Mouse (Mus musculus) CH12.LX (cell line): ENCODE measurements around the gene Slc4a5. TPM values are rescaled to one million over a fixed set of nuclear protein-coding genes. Genes with fewer than 3 reads are reported as not detected.

Experiments used
- polyA plus RNA-seq: library from polyadenylated mRNA; unstranded; fragments of >175 nt; gene quantifications from 2 replicates; pipeline ENCODE4 v1.2.1, GENCODE M21; 2012; ENCODE audit warnings: low read depth; ENCODE audit not compliant: insufficient read length
- total RNA-seq, 2 experiments: library from RNA; depleted of rRNA; stranded (reverse); fragments of 300-350 nt in 1 of 2; fragments of >200 nt in 1 of 2; gene quantifications; 2 replicates each; pipeline ENCODE4 v1.2.3; 2012 to 2014

The Slc4a5 gene
- total and polyA plus RNA-seq, 3 experiments = 0.13 to 0.21 TPM; not detected in 1

Other genes with a start within 250 kb of the Slc4a5 start
Only the 20 nearest of the 22 such genes appear.
- gene Loxl3, start 185.7 kb upstream of the Slc4a5 start, total RNA-seq (2012; rRNA removed) = 0.93 and 1.0 TPM in 2 replicates
- 0.05 TPM in 1 of 2 replicates, not detected in the other for gene Loxl3, start 185.7 kb upstream of the Slc4a5 start, total RNA-seq (2014; rRNA removed)
- 0.74 and 1.0 TPM in 2 replicates for gene Loxl3, start 185.7 kb upstream of the Slc4a5 start, polyA plus RNA-seq
- 235 and 240 TPM in 2 replicates for gene Aup1, start 165.3 kb upstream of the Slc4a5 start, total RNA-seq (2012; rRNA removed)
- 108 and 119 TPM in 2 replicates for gene Aup1, start 165.3 kb upstream of the Slc4a5 start, total RNA-seq (2014; rRNA removed)
- 284 and 324 TPM in 2 replicates for gene Aup1, start 165.3 kb upstream of the Slc4a5 start, polyA plus RNA-seq
- gene Htra2, start 164.6 kb upstream of the Slc4a5 start, total RNA-seq (2012; rRNA removed) = 113 and 128 TPM in 2 replicates
- gene Htra2, start 164.6 kb upstream of the Slc4a5 start, total RNA-seq (2014; rRNA removed) = 131 and 137 TPM in 2 replicates
- 154 and 185 TPM in 2 replicates for gene Htra2, start 164.6 kb upstream of the Slc4a5 start, polyA plus RNA-seq
- gene Dqx1, start 162.0 kb upstream of the Slc4a5 start, total RNA-seq (2012; rRNA removed) = 2.2 and 2.7 TPM in 2 replicates
- 0.99 and 1.3 TPM in 2 replicates for gene Dqx1, start 162.0 kb upstream of the Slc4a5 start, total RNA-seq (2014; rRNA removed)
- gene Dqx1, start 162.0 kb upstream of the Slc4a5 start, polyA plus RNA-seq = 2.9 and 3.5 TPM in 2 replicates
- not detected in 2 replicates for gene Tlx2, start 149.5 kb upstream of the Slc4a5 start, total RNA-seq (2012; rRNA removed)
- not detected in 2 replicates for gene Tlx2, start 149.5 kb upstream of the Slc4a5 start, total RNA-seq (2014; rRNA removed)
- not detected in 2 replicates for gene Tlx2, start 149.5 kb upstream of the Slc4a5 start, polyA plus RNA-seq
- gene Pcgf1, start 142.0 kb upstream of the Slc4a5 start, total RNA-seq (2012; rRNA removed) = 14.5 and 16.6 TPM in 2 replicates
- 12.5 and 13.7 TPM in 2 replicates for gene Pcgf1, start 142.0 kb upstream of the Slc4a5 start, total RNA-seq (2014; rRNA removed)
- 12.4 and 15.0 TPM in 2 replicates for gene Pcgf1, start 142.0 kb upstream of the Slc4a5 start, polyA plus RNA-seq
- gene Lbx2, start 133.5 kb upstream of the Slc4a5 start, total RNA-seq (2012; rRNA removed) = 0.80 TPM in 1 of 2 replicates, not detected in the other
- gene Lbx2, start 133.5 kb upstream of the Slc4a5 start, total RNA-seq (2014; rRNA removed) = 0.86 TPM in 1 of 2 replicates, not detected in the other
- 1.2 and 1.7 TPM in 2 replicates for gene Lbx2, start 133.5 kb upstream of the Slc4a5 start, polyA plus RNA-seq
- gene Ccdc142, start 118.2 kb upstream of the Slc4a5 start, total RNA-seq (2012; rRNA removed) = 3.1 and 3.2 TPM in 2 replicates
- gene Ccdc142, start 118.2 kb upstream of the Slc4a5 start, total RNA-seq (2014; rRNA removed) = 0.38 and 0.59 TPM in 2 replicates
- 1.1 and 1.7 TPM in 2 replicates for gene Ccdc142, start 118.2 kb upstream of the Slc4a5 start, polyA plus RNA-seq
- gene Gm42688, start 118.2 kb upstream of the Slc4a5 start, total RNA-seq (2012; rRNA removed) = 1.3 and 2.1 TPM in 2 replicates
- gene Gm42688, start 118.2 kb upstream of the Slc4a5 start, total RNA-seq (2014; rRNA removed) = 1.2 TPM in 2 replicates
- gene Gm42688, start 118.2 kb upstream of the Slc4a5 start, polyA plus RNA-seq = 1.6 and 2.0 TPM in 2 replicates
- gene Mrpl53, start 110.8 kb upstream of the Slc4a5 start, total RNA-seq (2012; rRNA removed) = 74.0 and 83.3 TPM in 2 replicates
- gene Mrpl53, start 110.8 kb upstream of the Slc4a5 start, total RNA-seq (2014; rRNA removed) = 52.2 and 54.2 TPM in 2 replicates
- 52.9 and 55.5 TPM in 2 replicates for gene Mrpl53, start 110.8 kb upstream of the Slc4a5 start, polyA plus RNA-seq
- 78.9 and 104 TPM in 2 replicates for gene Mogs, start 104.3 kb upstream of the Slc4a5 start, total RNA-seq (2012; rRNA removed)
- gene Mogs, start 104.3 kb upstream of the Slc4a5 start, total RNA-seq (2014; rRNA removed) = 77.3 and 78.4 TPM in 2 replicates
- 53.0 and 57.2 TPM in 2 replicates for gene Mogs, start 104.3 kb upstream of the Slc4a5 start, polyA plus RNA-seq
- gene Wbp1, start 98.3 kb upstream of the Slc4a5 start, total RNA-seq (2012; rRNA removed) = 20.4 and 24.1 TPM in 2 replicates
- 23.1 and 27.5 TPM in 2 replicates for gene Wbp1, start 98.3 kb upstream of the Slc4a5 start, total RNA-seq (2014; rRNA removed)
- 16.6 and 19.3 TPM in 2 replicates for gene Wbp1, start 98.3 kb upstream of the Slc4a5 start, polyA plus RNA-seq
- gene Ino80b, start 94.4 kb upstream of the Slc4a5 start, total RNA-seq (2012; rRNA removed) = 26.1 and 26.9 TPM in 2 replicates
- 14.9 and 15.4 TPM in 2 replicates for gene Ino80b, start 94.4 kb upstream of the Slc4a5 start, total RNA-seq (2014; rRNA removed)
- 30.4 and 34.2 TPM in 2 replicates for gene Ino80b, start 94.4 kb upstream of the Slc4a5 start, polyA plus RNA-seq
- 0.59 and 0.68 TPM in 2 replicates for gene Rtkn, start 84.4 kb upstream of the Slc4a5 start, total RNA-seq (2012; rRNA removed)
- 0.54 and 1.3 TPM in 2 replicates for gene Rtkn, start 84.4 kb upstream of the Slc4a5 start, total RNA-seq (2014; rRNA removed)
- gene Rtkn, start 84.4 kb upstream of the Slc4a5 start, polyA plus RNA-seq = 0.47 and 0.78 TPM in 2 replicates
- 4.7 and 10.3 TPM in 2 replicates for gene Wdr54, start 63.4 kb upstream of the Slc4a5 start, total RNA-seq (2012; rRNA removed)
- 4.9 and 7.8 TPM in 2 replicates for gene Wdr54, start 63.4 kb upstream of the Slc4a5 start, total RNA-seq (2014; rRNA removed)
- 1.7 and 1.9 TPM in 2 replicates for gene Wdr54, start 63.4 kb upstream of the Slc4a5 start, polyA plus RNA-seq
- gene 1700003E16Rik, start 63.4 kb upstream of the Slc4a5 start, total RNA-seq (2012; rRNA removed) = 0.34 and 0.38 TPM in 2 replicates
- gene 1700003E16Rik, start 63.4 kb upstream of the Slc4a5 start, total RNA-seq (2014; rRNA removed) = not detected in 2 replicates
- gene 1700003E16Rik, start 63.4 kb upstream of the Slc4a5 start, polyA plus RNA-seq = 0.23 and 0.25 TPM in 2 replicates
- gene Dctn1, start 53.9 kb upstream of the Slc4a5 start, total RNA-seq (2012; rRNA removed) = 17.8 and 19.8 TPM in 2 replicates
- gene Dctn1, start 53.9 kb upstream of the Slc4a5 start, total RNA-seq (2014; rRNA removed) = 12.2 and 12.8 TPM in 2 replicates
- gene Dctn1, start 53.9 kb upstream of the Slc4a5 start, polyA plus RNA-seq = 36.4 and 37.3 TPM in 2 replicates
- gene Mthfd2, start 106.1 kb downstream of the Slc4a5 start, total RNA-seq (2012; rRNA removed) = 227 and 351 TPM in 2 replicates
- gene Mthfd2, start 106.1 kb downstream of the Slc4a5 start, total RNA-seq (2014; rRNA removed) = 281 and 286 TPM in 2 replicates
- 317 and 327 TPM in 2 replicates for gene Mthfd2, start 106.1 kb downstream of the Slc4a5 start, polyA plus RNA-seq
- 82.6 and 85.5 TPM in 2 replicates for gene Mob1a, start 106.2 kb downstream of the Slc4a5 start, total RNA-seq (2012; rRNA removed)
- gene Mob1a, start 106.2 kb downstream of the Slc4a5 start, total RNA-seq (2014; rRNA removed) = 182 and 200 TPM in 2 replicates
- gene Mob1a, start 106.2 kb downstream of the Slc4a5 start, polyA plus RNA-seq = 82.4 and 99.8 TPM in 2 replicates
- gene Bola3, start 129.3 kb downstream of the Slc4a5 start, total RNA-seq (2012; rRNA removed) = 35.3 and 38.1 TPM in 2 replicates
- 53.6 and 60.5 TPM in 2 replicates for gene Bola3, start 129.3 kb downstream of the Slc4a5 start, total RNA-seq (2014; rRNA removed)
- gene Bola3, start 129.3 kb downstream of the Slc4a5 start, polyA plus RNA-seq = 190 and 223 TPM in 2 replicates